Mouse (Mus musculus): ENCODE measurements around the gene Ppp2r3a. TPM values are rescaled to one million over a fixed set of nuclear protein-coding genes. Genes with fewer than 3 reads are reported as not detected.

Gene Ppp2r3a
- 1.5 TPM for polyA plus RNA-seq (2017; shearing (Covaris generic))

GRCm38 (mm10) chr9:101251644-101252337 is at the start of gene Ppp2r3a:
Gene Ppp2r3a (minus strand): TSS chr9:101251795.

GRCm38 (mm10) chr9:101073987-101074331 is 177.6 kb downstream of the Ppp2r3a start, which contains the start of gene Msl2:
Gene Msl2 (plus strand): TSS chr9:101074101.

Other genes starting within 250 kb of the Ppp2r3a start
- gene Pccb, start 216.9 kb downstream of the Ppp2r3a start, polyA plus RNA-seq (2017; shearing (Covaris generic)): 10.3 TPM
- 7.2 TPM for gene Msl2, start 177.7 kb downstream of the Ppp2r3a start, polyA plus RNA-seq (2017; shearing (Covaris generic))

Data from CD4-positive, CD25-positive, alpha-beta regulatory T cell, adult 9 weeks (primary cell).